Mouse (Mus musculus) megakaryocyte, embryonic 14.5 days (primary cell): ENCODE results near the gene Plcb4. TPM values are rescaled to one million over a fixed set of nuclear protein-coding genes. Genes with fewer than 3 reads are reported as not detected.

Experiments
- H3K27me3 ChIP-seq: replicated peaks from 2 replicates; pipeline ENCODE3; 2012; ENCODE audit warnings: inconsistent platforms
- H3K36me3 ChIP-seq: replicated peaks from 2 replicates; pipeline ENCODE3; 2012; ENCODE audit warnings: low read length, inconsistent platforms, mixed read lengths
- H3K4me1 ChIP-seq: 2 replicates; pipeline ENCODE4 v1.6.1; 2012; ENCODE audit warnings: inconsistent platforms
- H3K4me3 ChIP-seq: replicated peaks from 2 replicates; pipeline ENCODE3; 2012; ENCODE audit warnings: moderate library complexity, mild to moderate bottlenecking, inconsistent platforms
- H3K9me3 ChIP-seq: 2 replicates; pipeline ENCODE4 v1.6.1; 2012; ENCODE audit warnings: inconsistent platforms
- FLI1 ChIP-seq: IDR thresholded peaks from 2 replicates; pipeline ENCODE4 v1.6.1; 2012; ENCODE audit warnings: low read length, inconsistent platforms, mixed read lengths
- GATA1 ChIP-seq: IDR thresholded peaks from 3 replicates; pipeline ENCODE4 v1.6.1; 2012; ENCODE audit warnings: mixed read lengths, low read length, inconsistent platforms, borderline replicate concordance
- polyA plus RNA-seq: library from polyadenylated mRNA; stranded (reverse); fragments of >175 nt; gene quantifications from 2 replicates; pipeline ENCODE4 v1.2.3, GENCODE M21; 2012; ENCODE audit warnings: low replicate concordance; ENCODE audit not compliant: insufficient read depth

Gene Plcb4
- polyA plus RNA-seq, 1 experiment, result 5.4 TPM

GRCm38 (mm10) chr2:135823690-135824089 is 164.9 kb downstream of the Plcb4 start:
- H3K9me3 ChIP-seq, result no peaks in the 10 kb centered on the region
- no peaks in the 10 kb centered on the region for H3K27me3 ChIP-seq
- peaks cover 47% of the 10 kb centered on the region for H3K4me1 ChIP-seq
- TF ChIP-seq FLI1 (no peak), GATA1 (no peak)
- no peak overlapping the region for H3K4me3 ChIP-seq
- no peaks in the 10 kb centered on the region for H3K36me3 ChIP-seq

- no peaks in the 10 kb centered on the region for H3K9me3 ChIP-seq
- H3K27me3 ChIP-seq, result no peaks in the 10 kb centered on the region
- peaks cover 47% of the 10 kb centered on the region for H3K4me1 ChIP-seq
- peak overlapping the region; percentile 62 for H3K4me3 ChIP-seq
- TF ChIP-seq FLI1 (no peak), GATA1 (no peak)
- no peaks in the 10 kb centered on the region for H3K36me3 ChIP-seq
These were observed 165.9 kb downstream of the Plcb4 start for GRCm38 (mm10) chr2:135824757-135825156.

- Histone ChIP-seq H3K4me3 (peak overlapping the region; percentile 73), H3K36me3 (no peaks in the 10 kb centered on the region), H3K27me3 (no peaks in the 10 kb centered on the region), H3K9me3 (no peaks in the 10 kb centered on the region), H3K4me1 (peaks cover 47% of the 10 kb centered on the region)
- TF ChIP-seq FLI1 (no peak), GATA1 (no peak)
These were observed 166.8 kb downstream of the Plcb4 start for GRCm38 (mm10) chr2:135825645-135826044.

GRCm38 (mm10) chr2:135826616-135827360 is 168.0 kb downstream of the Plcb4 start:
- TF ChIP-seq GATA1 (no peak), FLI1 (no peak)
- Histone ChIP-seq H3K4me1 (peaks cover 55% of the 10 kb centered on the region), H3K36me3 (no peaks in the 10 kb centered on the region), H3K9me3 (no peaks in the 10 kb centered on the region), H3K27me3 (no peaks in the 10 kb centered on the region), H3K4me3 (peak overlapping the region; percentile 19)

- no peak for TF ChIP-seq FLI1
- TF ChIP-seq GATA1, result no peak
- H3K4me1 ChIP-seq, result peaks cover 67% of the 10 kb centered on the region
- no peaks in the 10 kb centered on the region for H3K36me3 ChIP-seq
- H3K4me3 ChIP-seq, result no peak overlapping the region
- H3K27me3 ChIP-seq, result no peaks in the 10 kb centered on the region
- no peaks in the 10 kb centered on the region for H3K9me3 ChIP-seq
These were observed 169.6 kb downstream of the Plcb4 start for GRCm38 (mm10) chr2:135828446-135828845.

- Histone ChIP-seq H3K4me1 (peaks cover 54% of the 10 kb centered on the region), H3K9me3 (no peaks in the 10 kb centered on the region), H3K4me3 (no peak overlapping the region), H3K36me3 (no peaks in the 10 kb centered on the region), H3K27me3 (no peaks in the 10 kb centered on the region)
- no peak for TF ChIP-seq FLI1
- no peak for TF ChIP-seq GATA1
These were observed 174.9 kb downstream of the Plcb4 start for GRCm38 (mm10) chr2:135833743-135834142.

- Histone ChIP-seq H3K36me3 (no peaks in the 10 kb centered on the region), H3K4me3 (no peak overlapping the region), H3K27me3 (no peaks in the 10 kb centered on the region), H3K9me3 (no peaks in the 10 kb centered on the region), H3K4me1 (peaks cover 58% of the 10 kb centered on the region)
- no peak for TF ChIP-seq FLI1
- TF ChIP-seq GATA1, result no peak
These were observed 175.6 kb downstream of the Plcb4 start for GRCm38 (mm10) chr2:135834435-135834834.

- no peaks in the 10 kb centered on the region for H3K9me3 ChIP-seq
- no peak overlapping the region for H3K4me3 ChIP-seq
- H3K4me1 ChIP-seq, result peaks cover 62% of the 10 kb centered on the region
- H3K27me3 ChIP-seq, result no peaks in the 10 kb centered on the region
- no peak for TF ChIP-seq GATA1
- no peak for TF ChIP-seq FLI1
- H3K36me3 ChIP-seq, result no peaks in the 10 kb centered on the region
These were observed 177.1 kb downstream of the Plcb4 start for GRCm38 (mm10) chr2:135835911-135836310.

GRCm38 (mm10) chr2:135836426-135836825 is 177.6 kb downstream of the Plcb4 start:
- Histone ChIP-seq H3K36me3 (no peaks in the 10 kb centered on the region), H3K4me1 (peaks cover 57% of the 10 kb centered on the region), H3K4me3 (no peak overlapping the region), H3K9me3 (no peaks in the 10 kb centered on the region), H3K27me3 (no peaks in the 10 kb centered on the region)
- TF ChIP-seq GATA1, result no peak
- TF ChIP-seq FLI1, result no peak

GRCm38 (mm10) chr2:135837730-135838129 is 178.9 kb downstream of the Plcb4 start:
- no peaks in the 10 kb centered on the region for H3K36me3 ChIP-seq
- TF ChIP-seq FLI1 (no peak), GATA1 (no peak)
- no peak overlapping the region for H3K4me3 ChIP-seq
- no peaks in the 10 kb centered on the region for H3K27me3 ChIP-seq
- H3K4me1 ChIP-seq, result peaks cover 45% of the 10 kb centered on the region
- H3K9me3 ChIP-seq, result no peaks in the 10 kb centered on the region
